Mouse (Mus musculus): Measurements from ENCODE around the gene Olfr1128.
"Not testable (repeated sequence)": the region's sequence is repeated elsewhere in the genome, so short reads cannot be mapped to it uniquely, and the experiment has no call there.

Gene Olfr1128

DNA sequence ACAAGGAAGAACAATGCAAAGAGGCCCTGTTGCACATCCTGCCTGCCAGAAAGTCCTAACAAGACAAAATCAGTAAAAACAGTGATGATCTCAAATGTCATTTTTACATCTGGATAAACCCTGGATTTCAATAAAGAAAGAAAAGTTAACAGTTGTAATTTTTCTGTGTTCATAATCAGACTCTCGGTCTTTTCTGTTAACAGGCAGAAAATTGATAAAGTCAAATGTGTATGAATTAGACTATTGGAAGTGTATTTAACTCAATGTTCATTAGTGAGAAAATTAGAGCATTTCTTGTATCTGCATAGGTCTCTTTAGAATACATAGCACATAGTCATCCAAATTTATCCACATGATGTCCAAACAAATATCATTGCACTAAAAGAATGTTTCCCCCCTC is at the start of gene Olfr1128:
Olfr1128 (minus strand) TSS at position 101 of the 400 bp plus-strand sequence.
- DNase-seq = no peak

DNA sequence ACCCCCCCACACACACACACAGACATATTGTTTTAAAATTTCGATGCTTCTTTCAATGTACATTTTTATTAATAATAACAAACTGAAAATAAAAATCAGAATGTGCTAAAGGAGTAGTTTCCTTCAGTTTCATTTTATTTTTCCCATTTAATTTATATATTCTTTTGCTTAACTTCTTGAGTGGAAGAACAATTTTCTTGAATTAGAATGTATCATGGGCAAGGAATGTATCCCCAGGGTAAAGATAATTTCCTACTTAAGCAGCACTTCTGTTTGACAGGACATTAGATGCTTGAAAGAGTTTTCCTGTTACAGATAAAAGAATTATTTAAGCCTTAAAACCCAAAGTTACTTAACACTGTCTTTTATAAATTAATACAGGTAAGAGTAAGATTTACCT is 28.3 kb upstream of the Olfr1128 start, which contains the start of gene Olfr1129:
Olfr1129 (plus strand) TSS at position 301 of the 400 bp plus-strand sequence.
- not testable (repeated sequence) for DNase-seq

DNA sequence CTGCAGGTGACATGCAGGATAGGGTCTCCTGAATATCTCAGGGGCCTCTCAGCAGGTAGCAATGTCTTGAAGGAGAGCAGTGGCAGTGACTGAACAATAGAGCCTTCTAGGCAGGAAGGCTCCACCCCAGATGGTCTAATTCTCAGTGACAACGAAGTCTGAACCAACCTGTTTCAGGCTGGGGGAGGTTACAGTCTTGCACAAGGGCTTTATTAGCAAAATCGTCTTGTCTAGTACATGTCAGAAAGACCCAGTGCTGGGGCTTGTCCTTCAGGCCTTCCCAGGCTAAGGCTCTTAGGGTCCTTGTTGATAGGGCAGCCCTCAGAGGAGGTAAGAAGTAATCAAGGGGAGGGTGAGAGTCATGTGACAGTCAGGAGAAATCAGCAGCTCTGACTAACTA is 10.5 kb downstream of the Olfr1128 start:
- no peak for DNase-seq

DNA sequence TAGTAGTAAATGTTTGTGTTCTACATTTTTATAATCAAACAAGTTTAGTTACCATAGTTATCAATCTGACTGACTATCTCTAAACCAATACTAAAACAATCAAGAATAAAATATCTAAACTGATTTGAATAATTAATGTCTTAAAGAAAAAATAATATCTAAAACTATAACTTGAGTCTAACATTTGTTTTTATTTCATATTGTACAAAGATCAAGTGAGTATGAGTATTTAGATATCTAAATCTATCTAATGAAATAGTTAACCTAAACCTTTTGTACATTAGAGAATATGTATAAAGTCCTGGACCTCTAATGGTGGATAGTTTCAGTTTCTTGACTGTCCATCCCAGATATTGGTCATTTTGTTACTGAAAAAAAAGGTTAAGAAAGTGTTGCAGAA is 13.8 kb downstream of the Olfr1128 start, which contains the start of gene Olfr153:
Olfr153 (plus strand) TSS at position 301 of the 400 bp plus-strand sequence.
- DNase-seq = no peak

DNA sequence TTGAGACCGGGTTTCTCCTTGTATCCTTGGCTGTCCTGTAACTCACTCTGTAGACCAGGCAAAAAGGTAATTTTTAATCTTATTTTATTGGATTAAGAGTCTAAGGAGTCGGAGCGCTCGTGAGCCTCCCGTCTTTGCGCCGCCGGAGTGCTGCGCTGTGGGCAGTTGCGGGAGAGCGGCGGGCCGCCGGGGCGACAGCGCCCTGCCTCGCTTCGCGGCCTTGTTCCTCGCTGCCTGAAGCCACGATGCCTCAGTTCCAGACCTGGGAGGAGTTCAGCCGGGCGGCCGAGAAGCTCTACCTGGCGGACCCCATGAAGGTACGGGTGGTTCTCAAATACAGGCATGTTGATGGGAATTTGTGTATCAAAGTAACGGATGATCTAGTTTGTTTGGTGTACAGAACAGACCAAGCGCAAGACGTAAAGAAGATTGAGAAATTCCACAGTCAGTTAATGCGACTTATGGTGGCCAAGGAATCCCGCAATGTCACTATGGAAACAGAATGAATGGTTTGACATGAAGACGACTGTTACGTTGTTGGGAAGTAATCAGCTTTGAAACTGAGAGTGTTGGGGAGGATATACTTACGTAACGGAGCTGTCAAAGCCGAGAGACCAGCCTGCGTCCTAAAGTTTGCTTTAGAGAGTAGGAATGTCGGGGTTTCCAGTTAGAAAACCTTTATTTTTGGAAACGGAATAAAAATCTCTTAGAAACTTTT is 19.3 kb downstream of the Olfr1128 start:
- not testable (repeated sequence) for DNase-seq

DNA sequence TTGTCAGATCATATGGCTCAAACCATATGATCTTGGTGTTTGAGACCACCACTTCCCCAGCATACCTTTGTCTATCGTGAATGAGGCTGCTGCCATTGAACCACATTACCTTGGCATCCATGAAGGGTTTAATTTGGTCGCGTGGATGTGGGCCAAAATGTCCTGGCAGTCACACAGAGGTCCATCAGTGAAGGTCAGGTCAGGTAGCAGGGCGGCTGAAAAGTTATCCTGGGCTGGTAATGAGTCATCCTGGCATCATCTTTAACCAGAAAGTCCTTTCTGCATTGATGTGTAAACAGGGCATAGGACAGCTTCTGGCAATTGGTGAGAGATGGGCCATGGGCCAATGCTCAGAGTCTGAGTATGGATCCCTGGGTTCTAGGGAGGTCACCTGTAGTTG is 24.7 kb downstream of the Olfr1128 start:
- no peak for DNase-seq

DNA sequence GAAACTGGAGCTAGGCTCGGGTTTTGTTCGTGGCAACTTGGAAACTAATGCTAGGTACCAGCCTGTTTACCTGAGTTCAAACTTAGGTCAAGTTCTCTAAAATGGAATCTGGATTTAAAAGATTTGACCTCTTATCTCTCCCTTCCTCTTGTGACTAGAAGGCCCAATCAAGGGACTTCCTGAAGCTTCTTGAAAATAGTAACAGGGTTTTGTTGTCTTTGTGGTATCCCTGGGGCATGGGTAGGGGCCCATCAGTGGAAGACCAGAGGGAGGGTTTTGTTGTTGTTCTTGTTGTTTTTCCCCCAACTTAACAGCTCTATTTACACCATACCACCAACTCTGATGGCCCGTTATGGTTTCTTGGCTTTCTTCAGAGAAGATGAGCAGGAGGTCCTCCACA is 28.8 kb downstream of the Olfr1128 start:
- DNase-seq = no peak

DNA sequence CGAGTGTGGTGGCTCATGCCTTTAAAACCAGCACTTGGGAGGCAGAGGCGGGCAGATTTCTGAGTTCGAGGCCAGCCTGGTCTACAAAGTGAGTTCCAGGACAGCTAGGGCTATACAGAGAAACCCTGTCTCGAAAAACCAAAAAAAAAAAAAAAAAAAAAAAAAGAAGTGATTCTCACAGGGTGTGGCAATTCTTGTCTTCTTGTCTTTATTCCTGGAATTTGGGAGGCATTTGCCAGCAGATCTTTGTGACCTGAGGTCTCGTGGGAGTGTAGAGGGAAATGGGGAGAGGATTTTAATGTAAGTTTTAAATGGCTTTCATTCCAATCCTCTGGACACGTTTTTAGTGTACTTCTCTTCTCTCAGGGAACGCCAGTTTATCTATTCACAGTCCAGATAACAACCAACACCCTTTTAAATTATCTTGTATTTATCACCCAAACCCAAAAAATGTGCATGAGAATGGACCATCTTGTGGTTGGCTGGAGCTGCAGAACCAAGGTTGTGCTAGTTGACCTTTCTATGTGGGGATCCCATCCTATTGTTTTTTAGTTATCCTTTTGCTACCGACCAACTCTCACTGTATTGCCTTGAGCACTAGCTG is 29.8 kb downstream of the Olfr1128 start:
- no peak for DNase-seq

DNA sequence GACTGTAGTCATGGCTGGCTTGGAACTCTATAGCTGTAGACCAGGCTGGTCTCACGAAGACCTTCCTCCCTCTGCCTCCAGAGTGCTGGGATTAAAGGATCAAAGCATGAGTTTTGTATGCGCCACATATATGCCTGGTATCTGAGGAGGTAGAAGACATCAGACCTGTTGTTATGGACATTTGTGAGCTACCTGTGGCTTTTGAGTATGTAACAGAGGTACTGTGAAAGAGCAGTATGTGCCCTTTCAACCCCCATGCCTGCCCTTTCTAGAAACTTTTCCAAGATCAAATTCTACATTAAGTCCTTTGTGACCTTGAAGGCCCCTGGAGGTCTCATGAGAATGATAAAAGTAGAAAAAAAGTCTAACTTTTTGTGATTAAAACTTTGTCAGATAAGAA is 30.3 kb downstream of the Olfr1128 start:
- no peak for DNase-seq

DNA sequence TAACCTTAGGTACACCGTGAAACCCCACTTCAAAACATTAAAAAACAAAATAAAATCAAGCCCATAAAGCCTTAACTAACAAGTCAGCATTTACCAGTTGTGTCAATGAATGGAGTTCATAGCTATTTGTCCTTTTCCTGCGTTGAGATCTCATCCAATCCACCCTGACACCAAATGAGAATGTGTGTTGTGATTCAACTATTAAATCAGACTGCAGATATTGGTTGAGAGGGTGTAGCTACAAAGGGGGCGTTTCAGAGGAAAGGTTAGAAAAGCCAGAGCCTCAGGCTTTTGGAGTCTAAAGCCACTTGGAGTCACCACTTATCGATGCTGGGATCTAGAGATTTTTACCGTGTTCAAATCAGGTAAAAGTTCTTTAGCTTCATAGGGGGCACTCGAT is 39.1 kb downstream of the Olfr1128 start, which contains the start of gene Pramel6:
Pramel6 (plus strand) TSS at position 301 of the 400 bp plus-strand sequence.
- DNase-seq = no peak

DNA sequence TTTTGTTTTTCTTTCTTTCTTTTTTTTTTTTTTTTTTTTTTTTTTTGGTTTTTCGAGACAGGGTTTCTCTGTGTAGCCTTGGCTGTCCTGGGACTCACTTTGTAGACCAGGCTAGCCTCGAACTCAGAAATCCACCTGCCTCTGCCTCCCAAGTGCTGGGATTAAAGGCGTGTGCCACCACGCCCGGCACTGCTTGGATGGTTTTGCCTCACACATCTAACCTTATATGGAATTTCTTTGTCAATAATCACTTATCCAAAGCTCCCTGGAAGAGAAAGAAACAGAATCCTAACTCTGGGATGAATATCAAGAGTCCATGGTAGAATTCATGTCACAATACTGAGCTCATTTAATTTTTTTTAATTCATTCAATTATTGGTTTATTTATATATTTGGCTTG is 48.3 kb downstream of the Olfr1128 start, which contains the start of gene Pramel7:
Pramel7 (minus strand) TSS at position 101 of the 400 bp plus-strand sequence.
- not testable (repeated sequence) for DNase-seq

Measured in spleen, adult 18-20 months (tissue).